Mouse (Mus musculus): ENCODE data around the gene Gm20388.
A peak's percentile ranks its signal among the peaks of the same experiment; 100 is the strongest.
"Not testable (repeated sequence)": the region's sequence is repeated elsewhere in the genome, so short reads cannot be mapped to it uniquely, and the experiment has no call there.

Gm20388 gene

DNA sequence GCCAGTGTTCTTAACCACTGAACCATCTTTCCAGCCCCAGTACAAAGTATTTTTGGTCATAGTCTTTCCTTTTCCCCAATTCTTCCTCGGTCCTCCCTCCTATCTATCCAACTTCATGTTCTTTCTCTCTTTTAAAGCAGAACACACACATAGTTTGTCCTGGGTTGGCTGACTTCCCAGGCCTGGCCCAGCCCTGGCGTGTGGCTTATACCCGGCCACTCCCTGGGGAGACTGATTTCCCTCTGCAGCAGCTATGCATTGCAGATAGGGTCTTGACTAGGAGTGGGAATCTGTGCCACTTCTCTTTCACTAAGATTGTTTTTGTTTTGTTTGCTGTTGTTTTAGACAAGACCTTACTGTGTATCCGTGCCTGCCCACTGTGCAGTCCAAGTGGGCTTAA lies 3160.5 kb downstream of the Gm20388 start:
- DNase-seq (ENCODE audit: low read depth, low spot score): no peak

DNA sequence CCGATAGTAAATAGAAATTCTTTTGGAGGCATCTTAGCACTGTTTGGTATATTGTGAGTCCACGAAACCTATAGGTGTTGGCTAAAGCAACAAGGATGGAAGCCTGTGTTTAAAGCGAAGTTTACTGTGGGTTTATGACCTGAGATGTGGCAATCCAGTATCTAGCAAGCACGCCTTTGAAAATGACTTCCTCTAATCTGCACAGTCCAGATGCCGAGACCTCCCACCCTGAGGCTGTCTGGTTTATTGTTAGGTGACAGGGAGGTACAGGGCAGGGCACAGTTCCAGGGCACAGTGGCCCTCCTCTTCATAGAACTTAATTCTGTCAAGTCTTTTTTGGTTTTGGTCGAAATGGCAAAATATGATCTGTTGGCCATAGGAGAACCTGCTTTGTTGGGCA lies 3166.6 kb downstream of the Gm20388 start:
- no peak for DNase-seq (ENCODE audit: low read depth, low spot score)

DNA sequence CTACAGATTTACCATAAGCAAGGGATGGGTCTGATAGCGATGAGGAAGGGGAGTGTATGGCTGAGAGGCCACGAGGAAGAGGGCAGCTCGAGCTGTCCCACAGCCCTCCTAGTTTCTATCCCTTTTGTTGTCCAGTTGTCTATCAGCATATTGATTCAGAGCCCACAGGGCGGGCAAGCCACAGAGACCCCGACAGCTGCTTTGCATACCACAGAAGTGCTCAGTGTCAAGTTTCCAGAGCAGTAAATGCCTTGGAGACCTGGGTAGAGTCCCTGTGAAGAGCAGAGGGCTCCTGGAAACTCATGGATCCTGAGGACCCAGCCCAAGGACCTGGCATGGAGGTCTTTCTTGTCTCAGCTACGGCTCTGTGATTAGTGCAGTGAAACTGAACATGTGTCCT lies 3172.4 kb downstream of the Gm20388 start:
- no peak for DNase-seq (ENCODE audit: low read depth, low spot score)

DNA sequence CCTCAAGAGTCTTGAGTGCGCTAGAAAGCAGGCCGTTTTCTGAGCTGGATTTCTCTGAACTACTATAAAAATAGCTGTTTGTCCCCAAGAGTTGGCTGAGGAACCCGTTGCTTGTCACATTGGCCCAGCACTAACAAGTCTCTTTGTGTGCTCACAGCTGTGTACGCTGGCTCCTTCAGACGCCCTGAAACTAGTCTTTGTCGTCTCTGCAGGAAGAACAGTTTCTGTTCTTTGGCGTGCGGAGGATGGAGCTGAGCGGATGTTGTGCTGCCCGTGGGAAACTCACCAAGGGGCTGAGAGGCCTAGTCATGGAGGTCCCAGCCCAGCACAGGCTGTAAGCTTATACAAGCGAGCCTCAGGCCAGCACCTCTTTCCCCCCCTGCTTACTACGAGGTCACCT lies 3173.0 kb downstream of the Gm20388 start:
- no peak for DNase-seq (ENCODE audit: low read depth, low spot score)

DNA sequence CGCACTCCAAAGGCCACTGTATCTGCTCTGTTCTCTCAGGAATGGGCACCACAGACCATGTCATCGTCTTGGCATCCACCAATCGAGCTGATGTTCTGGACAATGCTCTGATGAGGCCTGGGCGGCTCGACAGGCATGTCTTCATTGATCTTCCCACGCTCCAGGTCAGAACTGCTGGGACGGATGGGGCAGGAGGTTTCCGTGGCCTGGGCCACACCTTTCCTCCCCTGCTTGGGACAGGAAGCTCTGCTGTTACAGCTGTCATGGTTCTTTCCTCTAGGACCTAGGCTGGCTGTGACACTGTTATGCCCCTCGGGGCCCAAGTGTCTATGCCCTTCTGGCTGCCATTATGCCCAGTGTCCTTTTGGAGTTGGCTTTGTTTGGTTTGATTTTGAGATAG lies 3176.6 kb downstream of the Gm20388 start:
- no peak for DNase-seq (ENCODE audit: low read depth, low spot score)

DNA sequence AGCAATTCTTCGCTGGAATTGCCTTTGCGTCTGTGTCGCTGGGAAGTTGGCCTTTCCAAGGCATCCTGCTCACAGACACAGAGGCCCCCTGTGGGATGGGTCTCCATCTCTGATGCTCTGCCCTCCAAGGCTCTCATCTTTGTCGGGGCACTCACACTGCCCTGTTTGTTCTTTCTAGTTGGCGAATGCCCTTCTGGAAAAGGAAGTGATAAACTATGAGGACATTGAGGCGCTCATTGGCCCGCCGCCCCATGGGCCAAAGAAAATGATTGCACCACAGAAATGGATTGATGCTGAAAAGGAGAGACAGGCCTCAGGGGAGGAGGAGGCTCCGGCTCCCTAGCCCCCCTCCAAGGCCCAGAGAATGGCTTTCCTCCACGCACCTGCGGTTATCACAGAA lies 3186.6 kb downstream of the Gm20388 start:
- DNase-seq (ENCODE audit: low read depth, low spot score): no peak

DNA sequence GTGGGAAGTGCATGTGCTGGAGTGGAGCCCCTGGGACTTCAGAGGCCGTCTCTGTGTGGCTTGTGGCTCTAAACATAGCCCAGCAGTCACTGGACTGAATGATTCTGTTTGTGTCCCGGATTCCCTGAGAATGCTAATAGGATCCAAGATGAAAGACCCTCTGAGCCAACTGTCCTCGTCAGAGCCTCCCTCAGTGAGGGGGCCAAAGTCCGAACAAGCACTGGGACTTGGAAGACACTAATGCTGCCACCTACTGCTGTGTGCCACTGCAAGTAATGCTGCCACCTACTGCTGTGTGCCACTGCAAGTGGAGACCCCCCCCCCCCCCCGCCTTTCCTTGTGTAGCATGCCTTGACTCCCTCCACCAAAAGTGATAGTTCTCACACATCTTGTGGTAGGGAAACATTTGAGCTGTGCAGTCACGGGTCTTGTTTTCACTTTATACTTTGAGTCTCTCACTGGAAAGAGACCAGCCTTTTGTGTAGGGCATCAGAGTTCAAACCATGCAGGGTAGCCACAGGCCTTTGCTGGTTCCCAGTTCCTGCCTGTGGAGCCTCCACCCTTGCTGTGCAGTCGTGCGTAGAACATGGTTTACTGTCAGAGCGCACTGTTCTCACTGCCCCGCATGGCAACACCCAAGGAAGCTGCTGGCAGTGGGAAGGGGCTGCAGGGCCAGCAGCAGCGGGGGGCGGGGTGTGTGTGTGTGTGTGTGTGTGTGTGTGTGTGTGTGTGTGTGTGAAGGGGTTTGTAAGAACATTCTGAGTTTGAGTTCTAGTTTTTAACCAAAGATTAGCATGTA lies 3187.3 kb downstream of the Gm20388 start:
- DNase-seq (ENCODE audit: low read depth, low spot score): no peak

DNA sequence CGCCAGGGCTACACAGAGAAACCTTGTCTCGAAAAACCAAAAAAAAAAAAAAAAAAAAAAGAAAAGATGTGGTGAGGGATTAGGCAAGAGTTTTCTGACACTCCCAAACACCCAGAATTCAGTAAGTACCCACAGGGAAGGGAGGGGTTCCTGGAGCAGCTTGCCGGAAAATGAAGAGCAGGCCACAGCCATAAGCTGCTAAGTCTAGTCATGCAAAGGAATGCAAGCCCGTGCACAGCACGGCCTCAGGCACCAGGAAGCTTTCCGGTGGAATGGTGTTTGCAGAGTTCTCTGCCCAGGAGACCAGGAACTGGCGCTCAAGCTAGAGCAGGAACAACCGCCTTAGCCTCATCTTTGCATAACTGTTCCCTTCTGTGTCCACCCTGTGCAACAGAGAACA lies 3189.6 kb downstream of the Gm20388 start:
- no peak for DNase-seq (ENCODE audit: low read depth, low spot score)

DNA sequence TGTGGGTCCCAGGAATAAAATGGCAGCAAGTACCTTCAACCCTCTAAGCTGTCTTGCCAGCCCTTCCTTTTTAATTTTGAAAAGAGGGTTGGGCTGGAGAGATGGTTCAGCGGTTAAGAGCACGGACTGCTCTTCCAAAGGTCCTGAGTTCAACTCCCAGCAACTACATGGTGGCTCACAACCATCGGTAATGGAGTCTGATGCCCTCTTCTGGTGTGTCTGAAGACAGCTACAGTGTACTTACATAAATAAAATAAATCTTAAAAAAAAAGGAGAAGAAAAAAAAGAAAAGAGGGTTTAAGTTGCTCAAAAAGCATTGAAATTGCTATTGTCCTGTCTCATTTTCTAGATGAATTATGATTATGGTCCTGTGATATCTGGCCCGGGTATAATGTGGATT lies 3190.6 kb downstream of the Gm20388 start:
- DNase-seq (ENCODE audit: low read depth, low spot score): no peak

DNA sequence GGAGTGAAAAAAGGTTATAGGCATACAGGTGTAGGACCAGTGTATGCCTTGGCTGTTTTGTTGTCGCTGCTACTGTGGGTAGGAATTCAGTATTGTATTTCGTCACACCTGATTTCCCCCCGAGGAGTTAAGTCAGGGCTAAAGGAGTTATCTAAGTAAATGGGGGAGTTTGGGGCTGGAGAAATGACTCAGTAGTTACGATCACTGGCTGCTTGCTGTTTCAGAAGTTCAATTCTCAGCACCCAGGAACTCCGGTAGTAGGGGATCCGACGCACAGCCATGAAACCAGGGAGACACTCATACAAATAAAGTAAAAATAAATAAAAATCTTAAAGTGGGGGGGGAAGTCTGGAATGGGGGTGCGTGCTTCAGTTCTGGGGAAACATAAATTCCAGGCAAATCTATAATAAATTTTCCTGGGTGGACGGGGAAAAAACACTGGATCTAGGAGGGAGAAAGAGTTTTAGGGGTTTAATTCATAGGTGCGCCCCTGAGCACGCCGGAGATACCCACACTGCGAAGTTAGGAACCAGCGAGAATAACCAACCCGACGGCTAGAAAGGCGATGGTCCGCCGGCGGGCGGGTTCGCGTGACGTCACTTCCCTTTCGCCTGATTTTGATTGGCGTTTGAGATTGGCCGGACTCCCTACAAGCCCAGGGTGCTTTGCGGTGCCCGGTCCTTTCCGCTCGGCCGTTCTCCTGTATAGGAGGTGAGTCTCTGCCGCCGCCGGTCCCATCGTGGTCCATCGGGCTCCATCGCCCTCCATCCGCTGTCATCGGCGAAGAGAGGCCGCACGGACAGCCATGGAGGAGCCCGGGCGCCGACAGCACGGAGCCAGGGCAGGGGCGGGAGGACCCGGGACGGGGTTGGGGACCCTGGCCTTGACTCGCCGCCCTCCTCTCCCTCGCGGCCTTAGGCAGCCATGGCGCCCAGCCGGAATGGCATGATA lies 3191.4 kb downstream of the Gm20388 start, which contains the start of gene Rpl13:
Gene Rpl13, plus strand, starts transcription at position 616 of the 951 bp plus-strand sequence.
- peak; percentile 87 for DNase-seq (ENCODE audit: low read depth, low spot score)

DNA sequence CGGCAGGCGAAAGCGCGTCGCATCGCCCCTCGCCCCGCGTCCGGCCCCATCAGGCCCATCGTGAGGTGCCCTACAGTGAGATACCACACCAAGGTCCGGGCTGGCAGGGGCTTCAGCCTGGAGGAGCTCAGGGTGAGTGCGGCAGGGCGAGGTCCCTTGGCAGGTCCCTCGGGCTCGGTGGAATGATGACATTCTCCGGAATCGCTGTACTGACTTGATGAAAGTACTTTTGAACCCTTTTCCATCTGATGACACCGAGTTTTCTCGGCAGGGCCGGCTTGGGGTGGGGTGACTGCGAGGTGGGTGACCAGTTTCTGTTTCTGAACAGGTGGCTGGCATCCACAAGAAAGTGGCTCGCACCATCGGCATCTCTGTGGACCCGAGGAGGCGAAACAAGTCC lies 3192.2 kb downstream of the Gm20388 start:
- not testable (repeated sequence) for DNase-seq (ENCODE audit: low read depth, low spot score)

DNA sequence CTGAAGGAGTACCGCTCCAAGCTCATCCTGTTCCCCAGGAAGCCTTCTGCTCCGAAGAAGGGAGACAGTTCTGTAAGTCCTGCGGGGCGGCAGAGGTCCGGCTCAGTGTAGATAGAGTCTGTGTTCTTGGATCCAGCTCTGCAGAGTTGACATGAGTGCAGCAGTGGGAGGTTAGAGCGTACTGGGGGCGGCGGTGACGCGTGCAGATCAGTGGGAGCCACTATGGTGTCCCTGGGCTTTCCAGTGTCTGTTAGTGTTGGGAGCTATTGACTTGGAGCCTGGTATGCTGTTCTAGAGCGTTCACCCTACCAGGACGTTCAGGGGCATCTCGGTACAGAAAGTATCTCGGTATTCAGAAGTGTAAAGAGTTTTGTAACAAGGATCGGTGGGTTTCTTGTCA lies 3192.6 kb downstream of the Gm20388 start:
- no peak for DNase-seq (ENCODE audit: low read depth, low spot score)

DNA sequence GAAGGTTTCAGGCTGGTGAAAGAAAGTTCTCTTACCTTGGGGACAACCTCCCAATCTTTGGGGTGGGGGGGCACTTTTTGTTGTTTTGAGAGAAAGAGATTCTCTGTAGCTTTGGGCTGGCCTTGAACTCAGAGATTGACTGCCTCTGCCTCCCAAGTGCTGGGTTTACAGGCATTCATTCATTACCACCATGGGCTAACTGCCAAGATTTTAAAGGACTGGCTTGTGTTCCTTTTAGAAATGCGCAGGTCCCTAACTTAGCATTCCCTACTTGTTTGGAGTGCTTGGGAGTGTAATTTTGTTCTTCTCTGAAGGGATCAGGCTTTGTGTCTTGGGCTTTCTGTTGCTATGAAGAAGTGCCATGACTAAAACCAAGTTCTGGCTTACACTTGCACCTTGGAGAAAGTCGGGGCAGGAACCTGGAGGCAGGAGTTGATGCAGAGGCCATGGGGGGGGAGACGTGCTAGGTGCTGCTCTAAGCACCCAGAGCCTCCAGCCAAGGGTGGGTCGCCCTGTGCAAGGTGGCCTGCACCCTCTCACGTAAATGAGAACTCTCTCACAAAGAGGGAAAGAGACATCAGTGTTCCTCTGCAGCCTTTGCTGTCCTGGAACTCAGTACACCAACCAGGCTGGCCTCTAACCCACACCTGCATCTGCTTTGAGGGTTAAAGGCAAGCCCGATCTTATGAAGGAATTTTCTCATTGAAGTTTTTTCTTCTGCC lies 3193.6 kb downstream of the Gm20388 start:
- DNase-seq (ENCODE audit: low read depth, low spot score): no peak

DNA sequence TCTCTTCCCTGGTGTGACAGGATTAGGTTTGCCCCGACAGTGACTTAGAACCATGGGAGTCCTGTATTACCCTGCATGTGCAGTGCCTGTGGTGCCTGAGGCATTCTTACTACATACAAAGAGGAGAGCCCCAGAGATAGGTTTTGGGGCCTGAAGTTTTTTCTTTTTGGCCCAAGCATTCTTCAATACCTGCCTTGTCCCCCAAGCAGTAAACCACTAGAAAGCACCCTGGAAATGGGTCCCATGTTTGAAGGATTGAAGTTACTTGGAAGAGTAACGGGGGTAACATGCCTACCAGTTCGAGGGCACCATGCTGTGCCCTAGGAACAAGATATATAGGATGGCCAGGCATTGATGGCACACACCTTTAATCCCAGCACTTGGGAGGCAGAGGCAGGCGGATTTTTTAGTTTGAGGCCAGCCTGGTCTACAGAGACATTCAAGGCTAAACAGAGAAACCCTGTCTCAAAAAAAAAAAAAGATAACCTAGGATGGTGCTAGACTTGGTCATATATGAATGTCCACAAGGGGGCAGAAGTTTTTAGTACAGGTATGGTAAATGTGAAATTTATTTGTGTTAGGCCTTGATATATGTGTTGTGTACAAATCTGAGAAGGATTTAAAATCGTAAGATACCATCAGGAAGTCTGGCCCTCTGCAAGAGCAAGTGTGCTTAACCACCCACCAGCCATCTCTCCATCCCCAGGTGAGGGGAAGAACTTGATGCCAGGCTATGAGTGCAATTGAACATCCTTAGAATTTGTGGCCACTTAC lies 3195.1 kb downstream of the Gm20388 start:
- DNase-seq (ENCODE audit: low read depth, low spot score): peak; percentile 55

DNA sequence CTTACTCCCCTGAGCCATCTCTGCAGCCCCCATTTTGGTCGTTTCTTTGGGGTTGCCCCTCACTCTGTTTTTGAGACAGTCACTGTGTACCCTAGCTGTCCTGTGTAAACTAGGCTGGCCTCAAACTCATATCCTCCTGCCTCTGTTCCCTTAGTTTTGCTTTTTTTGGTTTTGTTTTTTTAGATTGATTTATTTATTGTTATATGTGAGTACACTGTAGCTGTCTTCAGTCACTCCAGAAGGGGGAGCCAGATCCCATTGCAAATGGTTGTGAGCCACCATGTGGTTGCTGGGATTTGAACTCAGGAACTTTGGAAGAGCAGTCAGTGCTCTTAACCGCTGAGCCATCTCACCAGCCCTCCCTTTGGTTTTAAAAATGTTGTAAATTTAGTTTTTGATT lies 3195.9 kb downstream of the Gm20388 start:
- DNase-seq (ENCODE audit: low read depth, low spot score): no peak

DNA sequence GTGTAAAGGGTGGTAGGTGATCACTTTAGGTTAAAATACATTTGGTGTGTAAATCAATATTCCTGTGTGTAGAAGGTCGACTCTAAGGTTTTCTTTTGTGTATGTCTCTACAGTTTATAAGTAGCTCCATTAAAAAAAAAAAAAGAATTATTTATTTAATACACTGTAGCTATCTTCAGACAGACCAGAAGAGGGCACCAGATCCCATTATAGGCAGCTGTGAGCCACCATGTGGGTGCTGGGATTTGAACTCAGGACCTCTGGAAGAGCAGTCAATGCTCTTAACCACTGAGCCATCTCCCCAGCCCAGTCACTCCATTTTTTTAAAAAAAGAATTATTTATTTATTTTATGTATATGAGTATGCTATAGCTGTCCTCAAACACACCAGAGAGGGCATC lies 3197.4 kb downstream of the Gm20388 start:
- no peak for DNase-seq (ENCODE audit: low read depth, low spot score)

DNA sequence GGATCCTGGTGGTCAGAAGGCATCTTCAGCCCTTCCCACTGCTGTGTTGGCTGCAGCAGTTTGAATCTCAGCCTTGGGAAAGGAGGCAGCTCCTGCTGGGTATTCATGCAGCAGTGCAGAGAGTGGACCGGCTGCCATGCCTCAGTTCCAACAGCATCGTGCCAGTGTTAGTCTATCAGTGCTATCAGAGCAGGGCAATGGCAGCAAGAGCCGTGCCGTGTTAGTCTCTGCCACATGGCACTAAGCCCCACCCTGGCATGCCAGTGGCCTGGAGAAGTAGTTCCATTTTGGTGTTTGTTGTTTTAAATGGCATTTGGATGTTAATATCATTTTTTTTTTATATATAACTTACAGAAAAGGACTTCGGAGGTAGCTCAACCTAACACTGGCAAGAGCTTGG lies 3198.3 kb downstream of the Gm20388 start:
- DNase-seq (ENCODE audit: low read depth, low spot score): no peak

DNA sequence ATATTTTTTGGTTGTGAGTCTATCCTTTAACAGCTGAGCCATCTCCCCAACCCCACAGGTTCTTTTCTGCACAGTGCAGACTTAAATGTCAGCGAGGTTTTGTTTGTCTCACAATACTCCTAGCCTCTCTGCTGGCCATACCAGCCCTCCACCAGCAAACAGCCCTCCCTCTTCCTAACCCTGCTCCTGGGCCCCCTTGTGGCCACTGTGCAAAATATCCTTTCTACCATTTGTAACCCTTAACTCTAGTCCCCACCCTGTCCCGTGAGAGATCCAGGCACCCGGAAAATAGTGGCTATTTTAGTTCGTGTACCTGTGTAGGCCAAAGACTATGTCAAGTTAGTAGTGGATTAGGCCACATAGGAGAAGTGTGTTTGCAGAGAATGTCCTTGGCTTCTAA lies 3200.0 kb downstream of the Gm20388 start:
- DNase-seq (ENCODE audit: low read depth, low spot score): no peak

DNA sequence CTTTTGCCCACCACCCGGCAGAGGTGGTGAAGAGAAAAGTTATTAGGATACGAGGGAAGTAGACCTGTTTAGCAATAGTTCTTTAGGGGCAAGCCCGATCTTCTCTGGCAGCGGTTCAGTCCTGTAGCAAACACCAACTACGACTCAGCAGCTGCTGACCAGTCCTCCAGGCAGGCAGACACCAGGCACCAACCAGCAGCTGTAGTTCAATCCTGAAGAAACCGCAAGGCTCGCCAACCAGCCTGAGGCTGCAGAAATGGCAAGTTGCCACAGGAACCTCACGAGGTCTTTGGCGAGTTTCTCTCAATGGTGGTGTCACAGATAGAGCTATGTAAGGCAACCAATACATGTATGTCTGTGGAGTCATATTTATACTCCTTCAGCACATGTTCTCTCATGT lies 3202.3 kb downstream of the Gm20388 start:
- DNase-seq (ENCODE audit: low read depth, low spot score): no peak

DNA sequence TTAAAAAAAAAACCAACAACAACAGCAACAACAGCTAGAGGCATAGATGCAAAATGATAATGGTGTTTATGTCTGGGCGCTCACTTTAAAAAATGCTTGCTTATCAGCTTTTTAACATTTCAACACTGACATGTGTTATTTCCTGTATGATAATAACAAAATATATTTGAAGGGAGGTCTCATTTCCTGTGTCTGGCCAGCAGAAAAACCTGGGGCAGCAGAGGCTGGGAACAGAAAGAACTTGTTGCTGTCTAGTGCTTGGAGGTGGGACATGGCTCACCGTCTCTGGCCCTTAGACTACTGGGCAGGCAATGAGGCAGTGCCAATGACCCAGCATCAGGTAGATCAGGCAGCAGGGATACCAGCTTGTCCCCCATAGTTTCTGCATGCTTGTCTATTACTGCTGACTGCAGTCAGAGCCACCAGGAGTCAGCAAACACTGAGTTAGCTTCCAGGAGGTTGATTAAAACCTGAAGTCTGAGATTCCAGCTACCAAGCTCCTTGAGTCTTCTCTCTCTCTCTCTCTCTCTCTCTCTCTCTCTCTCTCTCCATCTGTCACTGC lies 3203.3 kb downstream of the Gm20388 start:
- DNase-seq (ENCODE audit: low read depth, low spot score): no peak

DNA sequence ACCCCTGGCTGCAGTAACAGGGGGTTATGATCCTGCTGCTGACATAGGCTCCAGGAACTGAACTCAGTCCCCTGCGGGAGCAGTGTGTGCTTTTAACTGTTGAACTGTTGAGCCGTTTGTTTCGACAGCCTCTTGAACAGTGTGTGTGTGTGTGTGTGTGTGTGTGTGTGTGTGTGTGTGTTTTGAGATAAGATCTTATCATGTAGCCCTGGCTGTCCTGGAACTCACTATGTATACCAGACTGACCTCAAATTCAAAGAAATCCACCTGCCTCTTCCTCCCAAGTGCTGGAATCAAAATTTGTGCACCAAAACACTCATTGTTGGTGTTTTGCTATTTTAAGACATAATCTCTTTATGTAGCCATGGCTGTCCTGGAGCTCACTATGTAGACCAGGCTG lies 3204.0 kb downstream of the Gm20388 start:
- DNase-seq (ENCODE audit: low read depth, low spot score): no peak

Data from c-Kit-negative CD71-positive TER-119-positive erythroid progenitor cells, embryonic 14.5 days (primary cell).